Mouse (Mus musculus) megakaryocyte, embryonic 14.5 days (primary cell): ENCODE measurements around the gene Lif.

Experiments used
- FLI1 ChIP-seq: IDR thresholded peaks from 2 replicates; pipeline ENCODE4 v1.6.1; 2012; ENCODE audit warnings: low read length, inconsistent platforms, mixed read lengths
- GATA1 ChIP-seq: IDR thresholded peaks from 3 replicates; pipeline ENCODE4 v1.6.1; 2012; ENCODE audit warnings: mixed read lengths, low read length, inconsistent platforms, borderline replicate concordance

DNA sequence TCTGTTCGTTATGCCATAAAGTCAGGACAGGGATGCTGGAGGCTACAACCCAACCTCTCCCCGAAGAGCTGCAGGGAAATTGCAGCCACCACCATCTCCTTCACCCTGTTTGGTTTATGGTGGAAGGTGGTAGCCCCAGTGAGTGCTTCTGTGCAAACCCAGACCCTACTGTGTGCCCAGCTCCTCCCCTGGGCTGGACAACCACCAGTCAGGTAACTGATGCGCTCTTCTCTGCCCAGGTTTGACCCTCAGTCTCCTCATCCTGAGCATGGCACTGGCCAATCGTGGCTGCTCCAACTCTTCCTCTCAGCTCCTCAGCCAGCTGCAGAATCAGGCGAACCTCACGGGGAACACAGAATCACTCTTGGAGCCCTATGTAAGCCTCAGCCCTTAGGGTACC, 19.2 kb upstream of the Lif start:
- TF ChIP-seq GATA1, result no peak
- no peak for TF ChIP-seq FLI1
